Mouse (Mus musculus) E14TG2a.4 (cell line): ENCODE results near the gene Oasl1.

Source experiments
- CTCF ChIP-seq: conservative IDR thresholded peaks from 2 replicates; pipeline ENCODE4 v1.5.1; 2014; ENCODE audit warnings: low read length
- NANOG ChIP-seq: IDR thresholded peaks from 2 replicates; pipeline ENCODE4 v1.6.1; 2014; ENCODE audit warnings: borderline replicate concordance, low read length, mixed read lengths
- POU5F1 ChIP-seq: IDR thresholded peaks from 2 replicates; pipeline ENCODE4 v1.6.1; 2014; ENCODE audit warnings: low read length, borderline replicate concordance

GRCm38 (mm10) chr5:114888995-114889394 is 34.0 kb upstream of the Oasl1 start:
- no peak for TF ChIP-seq CTCF
- no peak for TF ChIP-seq NANOG
- no peak for TF ChIP-seq POU5F1
